ENCODE assay signal across 21 mouse cellular contexts in genomic region chr1:136557436-136557835, GRCm38 (mm10).
A peak's percentile ranks its signal among the peaks of the same experiment; 100 is the strongest.
DNase-seq lines count a peak whose midpoint lies in the region; ATAC-seq lines count a peak whose summit lies in the region.
"Had no signal": no experiment of that assay in that cellular context is flagged by ENCODE, and none has a peak within 500 bp of the region (broad histone marks: within the 10 kb centered on the region; RNA-seq: fewer than 3 reads in every experiment).

No protein-coding gene starts in this region.

- H3K4me3 ChIP-seq in intestine, embryonic 14.5 days (ENCODE audit: low read depth, low read length): no peak overlapping the region
- no peak overlapping the region for H3K4me3 ChIP-seq in intestine, embryonic 15.5 days (replicated peaks)
- H3K4me3 ChIP-seq: embryonic facial prominence, embryonic 10.5 days; embryonic facial prominence, embryonic 12.5 days; forebrain, embryonic 13.5 days; forebrain, embryonic 15.5 days had no signal

- H3K27me3 ChIP-seq in intestine, embryonic 14.5 days (replicated peaks; ENCODE audit: control insufficient read depth, insufficient read depth, low read length): no peaks in the 10 kb centered on the region
- H3K27me3 ChIP-seq in intestine, embryonic 15.5 days (replicated peaks): no peaks in the 10 kb centered on the region
- H3K27me3 ChIP-seq: CH12.LX; embryonic facial prominence, embryonic 12.5 days; forebrain, embryonic 13.5 days; forebrain, embryonic 15.5 days had no signal

- H3K27ac ChIP-seq in intestine, embryonic 14.5 days (ENCODE audit: low read depth): no peak overlapping the region
- H3K27ac ChIP-seq in intestine, embryonic 15.5 days: no peak overlapping the region
- H3K27ac ChIP-seq: embryonic facial prominence, embryonic 10.5 days; embryonic facial prominence, embryonic 12.5 days; forebrain, embryonic 13.5 days; forebrain, embryonic 15.5 days had no signal

- H3K36me3 ChIP-seq in intestine, embryonic 14.5 days (ENCODE audit: control insufficient read depth, insufficient read depth, low read length): no peaks in the 10 kb centered on the region
- H3K36me3 ChIP-seq in intestine, embryonic 15.5 days: no peaks in the 10 kb centered on the region
- H3K36me3 ChIP-seq: embryonic facial prominence, embryonic 10.5 days; embryonic facial prominence, embryonic 12.5 days; forebrain, embryonic 15.5 days had no signal

- no peak overlapping the region for H3K9ac ChIP-seq in intestine, embryonic 14.5 days (ENCODE audit: low read length)
- no peak overlapping the region for H3K9ac ChIP-seq in intestine, embryonic 15.5 days
- H3K9ac ChIP-seq: embryonic facial prominence, embryonic 12.5 days; forebrain, embryonic 13.5 days; forebrain, embryonic 15.5 days; forebrain, postnatal 0 days had no signal

- no peak for DNase-seq in intestine, embryonic 14.5 days (ENCODE audit: low spot score)
- DNase-seq in R1 (ENCODE audit: low read depth, low spot score) (peak; percentile 89), MN1 (ENCODE audit: low spot score) (no peak)
- DNase-seq in thymus, postnatal 25 days: no peak
- DNase-seq: adrenal gland, adult 2 months; adrenal gland, postnatal 10 days; adrenal gland, postnatal 25 days; B cell, adult 2 months; cerebellum, adult 11 months; cerebellum, adult 2 months; cerebellum, adult 9-10 months; cerebellum, postnatal 10 days; cerebellum, postnatal 25 days; forebrain, postnatal 0 days had no signal

- H3K4me2 ChIP-seq in intestine, embryonic 14.5 days (ENCODE audit: low read length): no peak overlapping the region
- no peak overlapping the region for H3K4me2 ChIP-seq in intestine, embryonic 15.5 days (replicated peaks)
- H3K4me2 ChIP-seq: embryonic facial prominence, embryonic 12.5 days; forebrain, embryonic 13.5 days; forebrain, embryonic 15.5 days had no signal

- WGBS in intestine, embryonic 14.5 days: 88% methylated on average over 12 of the region's 12 CpGs
- 87% methylated on average over 12 of the region's 12 CpGs for WGBS in intestine, embryonic 15.5 days

- peaks cover 15% of the 10 kb centered on the region for H3K4me1 ChIP-seq in intestine, embryonic 14.5 days (replicated peaks; ENCODE audit: control insufficient read depth, insufficient read depth, low read length)
- H3K4me1 ChIP-seq in intestine, embryonic 15.5 days (replicated peaks): 0 out of 2 replicates have a peak, but pooled peaks cover 7% of the 10 kb centered on the region
- H3K4me1 ChIP-seq: forebrain, embryonic 15.5 days had no signal

- no peaks in the 10 kb centered on the region for H3K9me3 ChIP-seq in intestine, embryonic 14.5 days (ENCODE audit: control insufficient read depth, low read length)
- H3K9me3 ChIP-seq in intestine, embryonic 15.5 days: no peaks in the 10 kb centered on the region
- H3K9me3 ChIP-seq: embryonic facial prominence, embryonic 10.5 days; embryonic facial prominence, embryonic 12.5 days; forebrain, embryonic 13.5 days; forebrain, embryonic 15.5 days had no signal

- peak; percentile 8; the same call in 1 of the 2 replicates for ATAC-seq in intestine, embryonic 14.5 days (replicated peaks; ENCODE audit: low FRiP score, low TSS enrichment, low read depth)
- ATAC-seq in intestine, embryonic 15.5 days: no peak
- ATAC-seq: CD4-positive, CD25-positive, alpha-beta regulatory T cell, adult 4 months; forebrain, embryonic 13.5 days; forebrain, embryonic 15.5 days; forebrain, postnatal 0 days had no signal
